Mouse (Mus musculus): ENCODE measurements around the gene Nfia. TPM values are rescaled to one million over a fixed set of nuclear protein-coding genes. Genes with fewer than 3 reads are reported as not detected.

Nfia gene
- polyA plus RNA-seq, 1 experiment from 2014 or later = 52.9 TPM

GRCm38 (mm10) chr4:97804638-97805037 lies 32.1 kb downstream of the Nfia start:
- Histone ChIP-seq H3K4me2 (ENCODE audit: low read depth, low read length) (no peak overlapping the region), H3K4me3 (ENCODE audit: low read length) (no peak overlapping the region), H3K9ac (ENCODE audit: low read length) (no peak overlapping the region), H3K9me3 (ENCODE audit: control insufficient read depth, low read length) (peaks cover 4% of the 10 kb centered on the region; the same call in 1 of the 2 replicates), H3K36me3 (ENCODE audit: control insufficient read depth, insufficient read depth, low read length) (peaks cover 15% of the 10 kb centered on the region), H3K4me1 (replicated peaks; ENCODE audit: control insufficient read depth, insufficient read depth, low read length) (peaks cover 16% of the 10 kb centered on the region), H3K27me3 (ENCODE audit: control insufficient read depth, insufficient read depth, low read depth, low read length) (no peaks in the 10 kb centered on the region), H3K27ac (ENCODE audit: low read length) (no peak overlapping the region)
- ATAC-seq (ENCODE audit: low read depth) = no peak
- WGBS = 81% methylated on average over 5 of the region's 5 CpGs

- no peaks in the 10 kb centered on the region for H3K27me3 ChIP-seq (ENCODE audit: control insufficient read depth, insufficient read depth, low read depth, low read length)
- no peak overlapping the region for H3K9ac ChIP-seq (ENCODE audit: low read length)
- H3K9me3 ChIP-seq (ENCODE audit: control insufficient read depth, low read length) = peaks cover 4% of the 10 kb centered on the region; the same call in 1 of the 2 replicates
- no peak overlapping the region for H3K27ac ChIP-seq (ENCODE audit: low read length)
- 22% methylated on average over 2 of the region's 2 CpGs for WGBS
- no peak for ATAC-seq (ENCODE audit: low read depth)
- H3K36me3 ChIP-seq (ENCODE audit: control insufficient read depth, insufficient read depth, low read length) = peaks cover 15% of the 10 kb centered on the region
- no peak overlapping the region for H3K4me3 ChIP-seq (ENCODE audit: low read length)
- H3K4me1 ChIP-seq (replicated peaks; ENCODE audit: control insufficient read depth, insufficient read depth, low read length) = peaks cover 19% of the 10 kb centered on the region
- H3K4me2 ChIP-seq (ENCODE audit: low read depth, low read length) = no peak overlapping the region
These were observed 32.7 kb downstream of the Nfia start for GRCm38 (mm10) chr4:97805255-97805654.

GRCm38 (mm10) chr4:97805896-97806808 lies 33.6 kb downstream of the Nfia start:
- Histone ChIP-seq H3K4me2 (ENCODE audit: low read depth, low read length) (no peak overlapping the region; the same call in 1 of the 2 replicates), H3K27me3 (ENCODE audit: control insufficient read depth, insufficient read depth, low read depth, low read length) (no peaks in the 10 kb centered on the region), H3K4me3 (ENCODE audit: low read length) (no peak overlapping the region), H3K9me3 (ENCODE audit: control insufficient read depth, low read length) (peaks cover 4% of the 10 kb centered on the region; the same call in 1 of the 2 replicates), H3K27ac (ENCODE audit: low read length) (0 out of 2 replicates have a peak overlapping the region, but pooled peaks have one; percentile 52), H3K9ac (ENCODE audit: low read length) (no peak overlapping the region), H3K36me3 (ENCODE audit: control insufficient read depth, insufficient read depth, low read length) (peaks cover 13% of the 10 kb centered on the region), H3K4me1 (replicated peaks; ENCODE audit: control insufficient read depth, insufficient read depth, low read length) (peaks cover 19% of the 10 kb centered on the region)
- 0 out of 2 replicates have a peak, but pooled peaks have one; percentile 51 for ATAC-seq (ENCODE audit: low read depth)
- 46% methylated on average over 7 of the region's 7 CpGs for WGBS

- peaks cover 19% of the 10 kb centered on the region for H3K4me1 ChIP-seq (replicated peaks; ENCODE audit: control insufficient read depth, insufficient read depth, low read length)
- H3K27me3 ChIP-seq (ENCODE audit: control insufficient read depth, insufficient read depth, low read depth, low read length) = no peaks in the 10 kb centered on the region
- no peak overlapping the region for H3K9ac ChIP-seq (ENCODE audit: low read length)
- WGBS = 85% methylated on average over 2 of the region's 2 CpGs
- ATAC-seq (ENCODE audit: low read depth) = no peak
- H3K36me3 ChIP-seq (ENCODE audit: control insufficient read depth, insufficient read depth, low read length) = peaks cover 10% of the 10 kb centered on the region
- H3K9me3 ChIP-seq (ENCODE audit: control insufficient read depth, low read length) = peaks cover 4% of the 10 kb centered on the region; the same call in 1 of the 2 replicates
- no peak overlapping the region for H3K27ac ChIP-seq (ENCODE audit: low read length)
- no peak overlapping the region for H3K4me3 ChIP-seq (ENCODE audit: low read length)
- H3K4me2 ChIP-seq (ENCODE audit: low read depth, low read length) = no peak overlapping the region
These were observed 34.4 kb downstream of the Nfia start for GRCm38 (mm10) chr4:97806924-97807323.

GRCm38 (mm10) chr4:97808885-97809284 lies 36.4 kb downstream of the Nfia start:
- ATAC-seq (ENCODE audit: low read depth) = no peak
- no peak overlapping the region for H3K9ac ChIP-seq (ENCODE audit: low read length)
- H3K4me1 ChIP-seq (replicated peaks; ENCODE audit: control insufficient read depth, insufficient read depth, low read length) = peaks cover 19% of the 10 kb centered on the region
- no peaks in the 10 kb centered on the region for H3K27me3 ChIP-seq (ENCODE audit: control insufficient read depth, insufficient read depth, low read depth, low read length)
- no peaks in the 10 kb centered on the region for H3K9me3 ChIP-seq (ENCODE audit: control insufficient read depth, low read length)
- no peak overlapping the region for H3K4me3 ChIP-seq (ENCODE audit: low read length)
- no peak overlapping the region for H3K27ac ChIP-seq (ENCODE audit: low read length)
- H3K4me2 ChIP-seq (ENCODE audit: low read depth, low read length) = no peak overlapping the region
- H3K36me3 ChIP-seq (ENCODE audit: control insufficient read depth, insufficient read depth, low read length) = no peaks in the 10 kb centered on the region
- 87% methylated on average over 3 of the region's 3 CpGs for WGBS

- Histone ChIP-seq H3K9ac (ENCODE audit: low read length) (no peak overlapping the region), H3K27ac (ENCODE audit: low read length) (no peak overlapping the region), H3K36me3 (ENCODE audit: control insufficient read depth, insufficient read depth, low read length) (no peaks in the 10 kb centered on the region), H3K4me3 (ENCODE audit: low read length) (no peak overlapping the region), H3K4me2 (ENCODE audit: low read depth, low read length) (no peak overlapping the region), H3K27me3 (ENCODE audit: control insufficient read depth, insufficient read depth, low read depth, low read length) (no peaks in the 10 kb centered on the region), H3K4me1 (replicated peaks; ENCODE audit: control insufficient read depth, insufficient read depth, low read length) (peaks cover 20% of the 10 kb centered on the region), H3K9me3 (ENCODE audit: control insufficient read depth, low read length) (no peaks in the 10 kb centered on the region)
- 73% methylated on average over 4 of the region's 4 CpGs for WGBS
- peak; percentile 51; the same call in 1 of the 2 replicates for ATAC-seq (ENCODE audit: low read depth)
These were observed 37.2 kb downstream of the Nfia start for GRCm38 (mm10) chr4:97809582-97810295.

- H3K9me3 ChIP-seq (ENCODE audit: control insufficient read depth, low read length) = no peaks in the 10 kb centered on the region
- no peak overlapping the region for H3K4me3 ChIP-seq (ENCODE audit: low read length)
- peaks cover 20% of the 10 kb centered on the region for H3K4me1 ChIP-seq (replicated peaks; ENCODE audit: control insufficient read depth, insufficient read depth, low read length)
- H3K9ac ChIP-seq (ENCODE audit: low read length) = no peak overlapping the region
- H3K4me2 ChIP-seq (ENCODE audit: low read depth, low read length) = no peak overlapping the region
- no peaks in the 10 kb centered on the region for H3K27me3 ChIP-seq (ENCODE audit: control insufficient read depth, insufficient read depth, low read depth, low read length)
- no peak overlapping the region for H3K27ac ChIP-seq (ENCODE audit: low read length)
- H3K36me3 ChIP-seq (ENCODE audit: control insufficient read depth, insufficient read depth, low read length) = no peaks in the 10 kb centered on the region
- no peak for ATAC-seq (ENCODE audit: low read depth)
- WGBS = 76% methylated on average over 7 of the region's 7 CpGs
These were observed 37.9 kb downstream of the Nfia start for GRCm38 (mm10) chr4:97810348-97810939.

GRCm38 (mm10) chr4:97813035-97813434 lies 40.5 kb downstream of the Nfia start:
- Histone ChIP-seq H3K27ac (ENCODE audit: low read length) (no peak overlapping the region), H3K4me1 (replicated peaks; ENCODE audit: control insufficient read depth, insufficient read depth, low read length) (peaks cover 19% of the 10 kb centered on the region), H3K36me3 (ENCODE audit: control insufficient read depth, insufficient read depth, low read length) (no peaks in the 10 kb centered on the region), H3K9me3 (ENCODE audit: control insufficient read depth, low read length) (no peaks in the 10 kb centered on the region), H3K9ac (ENCODE audit: low read length) (no peak overlapping the region), H3K27me3 (ENCODE audit: control insufficient read depth, insufficient read depth, low read depth, low read length) (no peaks in the 10 kb centered on the region), H3K4me3 (ENCODE audit: low read length) (no peak overlapping the region), H3K4me2 (ENCODE audit: low read depth, low read length) (no peak overlapping the region)
- ATAC-seq (ENCODE audit: low read depth) = no peak
- WGBS = 68% methylated on average over 5 of the region's 5 CpGs

GRCm38 (mm10) chr4:97813996-97814395 lies 41.5 kb downstream of the Nfia start:
- ATAC-seq (ENCODE audit: low read depth) = peak; percentile 23; the same call in 1 of the 2 replicates
- H3K9me3 ChIP-seq (ENCODE audit: control insufficient read depth, low read length) = no peaks in the 10 kb centered on the region
- no peaks in the 10 kb centered on the region for H3K27me3 ChIP-seq (ENCODE audit: control insufficient read depth, insufficient read depth, low read depth, low read length)
- H3K4me3 ChIP-seq (ENCODE audit: low read length) = no peak overlapping the region
- no peaks in the 10 kb centered on the region for H3K36me3 ChIP-seq (ENCODE audit: control insufficient read depth, insufficient read depth, low read length)
- peaks cover 15% of the 10 kb centered on the region for H3K4me1 ChIP-seq (replicated peaks; ENCODE audit: control insufficient read depth, insufficient read depth, low read length)
- H3K9ac ChIP-seq (ENCODE audit: low read length) = no peak overlapping the region
- H3K27ac ChIP-seq (ENCODE audit: low read length) = peak overlapping the region; percentile 48
- H3K4me2 ChIP-seq (ENCODE audit: low read depth, low read length) = no peak overlapping the region
- 51% methylated on average over 4 of the region's 4 CpGs for WGBS
